In the genomic region with DNA sequence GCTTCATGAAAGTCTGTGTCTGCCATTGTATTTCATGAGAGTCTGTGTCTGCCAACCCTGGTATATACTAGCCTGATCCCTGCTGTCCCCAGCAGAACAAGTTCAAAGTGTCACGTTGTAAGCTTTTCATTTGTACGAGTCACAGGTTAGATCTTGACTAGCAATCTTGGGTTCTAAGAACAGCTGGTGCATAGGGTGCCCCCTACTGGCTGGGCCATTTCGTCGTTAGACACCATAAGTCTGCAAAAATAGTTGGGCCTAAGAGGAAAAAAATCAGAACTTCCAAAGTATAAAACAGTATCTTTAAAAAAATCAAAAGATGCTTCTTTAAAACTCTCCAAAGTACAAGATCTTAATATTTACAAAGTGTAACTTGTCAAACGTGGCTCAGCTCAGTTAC, we compare ENCODE assay signal across 8 mouse cellular contexts. TPM values are rescaled to one million over a fixed set of nuclear protein-coding genes. Genes with fewer than 3 reads are reported as not detected.
DNase-seq lines count a peak whose midpoint lies in the region; ATAC-seq and TF ChIP-seq lines count a peak whose summit lies in the region.

No protein-coding gene starts in this region.

- POLR2A ChIA-PET in Patski (lab: Charles Lee), result no interaction called here

- H3K4me3 ChIP-seq in heart, embryonic 10.5 days, result no peak overlapping the region
- no peak overlapping the region for H3K4me3 ChIP-seq in lung, postnatal 0 days (ENCODE audit: low read depth, low read length)
- no peak overlapping the region for H3K4me3 ChIP-seq in forebrain, embryonic 15.5 days

- in situ Hi-C loops in Patski (cut with MboI; ENCODE audit: low pct_unique_long_range_greater_than_20kb), result no loop called here

- H3K27ac ChIP-seq in heart, embryonic 10.5 days, result no peak overlapping the region
- H3K27ac ChIP-seq in lung, postnatal 0 days (ENCODE audit: low read length), result no peak overlapping the region
- no peak overlapping the region for H3K27ac ChIP-seq in forebrain, embryonic 15.5 days (replicated peaks)

- CTCF ChIA-PET in Patski (lab: Charles Lee), result interaction anchor here (0.9 to 1.7 kb wide), 3 partner anchors 129 to 205 kb away, joined by 3 to 4 read pairs (median 4); no protein-coding TSS in a partner anchor

- H3K4me2 ChIP-seq in lung, postnatal 0 days (replicated peaks; ENCODE audit: low read depth, low read length), result no peak overlapping the region
- no peak overlapping the region for H3K4me2 ChIP-seq in forebrain, embryonic 15.5 days (replicated peaks)

- peaks cover 22% of the 10 kb centered on the region; the same call in 1 of the 2 replicates for H3K27me3 ChIP-seq in heart, embryonic 10.5 days (ENCODE audit: insufficient read depth, poor library complexity, severe bottlenecking)
- peaks cover 24% of the 10 kb centered on the region for H3K27me3 ChIP-seq in Patski
- no peaks in the 10 kb centered on the region for H3K27me3 ChIP-seq in lung, postnatal 0 days (replicated peaks; ENCODE audit: insufficient read depth, low read length)
- H3K27me3 ChIP-seq in forebrain, embryonic 15.5 days, result no peaks in the 10 kb centered on the region

- 60% methylated on average over 5 of the region's 5 CpGs for WGBS in heart, embryonic 10.5 days
- WGBS in lung, postnatal 0 days, result 45% methylated on average over 5 of the region's 5 CpGs
- 64% methylated on average over 5 of the region's 5 CpGs for WGBS in forebrain, embryonic 15.5 days

- DNase-seq in heart, postnatal 4 days, result peak; percentile 34
- no peak for DNase-seq in heart, embryonic 10.5 days (ENCODE audit: low spot score)
- DNase-seq in B cell, adult 2 months, result peak; percentile 77 to 81
- no peak for DNase-seq in Patski (ENCODE audit: low read depth, low spot score)
- peak; percentile 48 for DNase-seq in lung, postnatal 0 days (ENCODE audit: low spot score)
- DNase-seq in Muller cell, postnatal 12 days (ENCODE audit: inconsistent ontology term), result no peak
- no peak for DNase-seq in embryo, embryonic 11 days

- no peaks in the 10 kb centered on the region for H3K9me3 ChIP-seq in heart, embryonic 10.5 days
- no peaks in the 10 kb centered on the region for H3K9me3 ChIP-seq in lung, postnatal 0 days (ENCODE audit: low read length)
- no peaks in the 10 kb centered on the region for H3K9me3 ChIP-seq in forebrain, embryonic 15.5 days

- TF ChIP-seq CTCF in Patski (IDR thresholded peaks at IDR 0.05), result peak; percentile 68
- peak; percentile 68 for TF ChIP-seq CTCF in lung, postnatal 0 days (IDR thresholded peaks at IDR 0.05)

- peaks cover 7% of the 10 kb centered on the region; the same call in 1 of the 2 replicates for H3K4me1 ChIP-seq in heart, embryonic 10.5 days
- peaks cover 4% of the 10 kb centered on the region; the same call in 1 of the 2 replicates for H3K4me1 ChIP-seq in lung, postnatal 0 days (ENCODE audit: insufficient read depth, low read depth, low read length)
- peaks cover 6% of the 10 kb centered on the region for H3K4me1 ChIP-seq in forebrain, embryonic 15.5 days

- H3K9ac ChIP-seq in lung, postnatal 0 days (replicated peaks; ENCODE audit: low read depth), result no peak overlapping the region
- H3K9ac ChIP-seq in forebrain, embryonic 15.5 days (replicated peaks), result no peak overlapping the region

- TF ChIP-seq EP300 in lung, postnatal 0 days (IDR thresholded peaks at IDR 0.05), result no peak

- no peak for ATAC-seq in Patski
- no peak for ATAC-seq in lung, postnatal 0 days
- ATAC-seq in forebrain, embryonic 15.5 days (replicated peaks), result no peak

- no peaks in the 10 kb centered on the region for H3K36me3 ChIP-seq in heart, embryonic 10.5 days
- H3K36me3 ChIP-seq in lung, postnatal 0 days (ENCODE audit: insufficient read depth, low read length), result no peaks in the 10 kb centered on the region
- no peaks in the 10 kb centered on the region for H3K36me3 ChIP-seq in forebrain, embryonic 15.5 days

RNA-seq across cellular contexts. Expression of gene Hrh2, which starts 50.5 kb away (rescaled TPM):
- under 1 TPM; 0.11 to 0.12 TPM for total RNA-seq in heart, postnatal 4 days (2021)
- 0.07 and 0.09 TPM in 2 replicates for polyA plus RNA-seq in heart, embryonic 10.5 days (2016; fragmentation: Nextera tagmentation; extraction: Ambion mirVana)
- not detected for polyA plus RNA-seq in Patski (2021)
- 0.12 TPM in 2 replicates for polyA plus RNA-seq in lung, postnatal 0 days (2015; fragmentation: Nextera tagmentation; extraction: Ambion mirVana)
- polyA plus RNA-seq in forebrain, embryonic 15.5 days (2015; fragmentation: Nextera tagmentation; extraction: Ambion mirVana), result 0.33 and 0.42 TPM in 2 replicates

Comparison
In these comparisons a context has a peak if more than half of its experiments do, and no peak if none do; other contexts are left out.
1. DNase-seq: peak in heart, postnatal 4 days (single experiment), B cell, adult 2 months (2 of 2) and lung, postnatal 0 days (single experiment); none in heart, embryonic 10.5 days (single experiment), Patski (single experiment), Muller cell, postnatal 12 days (single experiment) and embryo, embryonic 11 days (single experiment).